Mouse (Mus musculus): ENCODE results near the gene Tmem132e. TPM values are rescaled to one million over a fixed set of nuclear protein-coding genes. Genes with fewer than 3 reads are reported as not detected.

Gene Tmem132e
- total RNA-seq (2022), result 10 to 100 TPM in 2 of 4 experiments, 1 to 10 TPM in 2; 8.6 to 10.6 (median 9.8) TPM

DNA sequence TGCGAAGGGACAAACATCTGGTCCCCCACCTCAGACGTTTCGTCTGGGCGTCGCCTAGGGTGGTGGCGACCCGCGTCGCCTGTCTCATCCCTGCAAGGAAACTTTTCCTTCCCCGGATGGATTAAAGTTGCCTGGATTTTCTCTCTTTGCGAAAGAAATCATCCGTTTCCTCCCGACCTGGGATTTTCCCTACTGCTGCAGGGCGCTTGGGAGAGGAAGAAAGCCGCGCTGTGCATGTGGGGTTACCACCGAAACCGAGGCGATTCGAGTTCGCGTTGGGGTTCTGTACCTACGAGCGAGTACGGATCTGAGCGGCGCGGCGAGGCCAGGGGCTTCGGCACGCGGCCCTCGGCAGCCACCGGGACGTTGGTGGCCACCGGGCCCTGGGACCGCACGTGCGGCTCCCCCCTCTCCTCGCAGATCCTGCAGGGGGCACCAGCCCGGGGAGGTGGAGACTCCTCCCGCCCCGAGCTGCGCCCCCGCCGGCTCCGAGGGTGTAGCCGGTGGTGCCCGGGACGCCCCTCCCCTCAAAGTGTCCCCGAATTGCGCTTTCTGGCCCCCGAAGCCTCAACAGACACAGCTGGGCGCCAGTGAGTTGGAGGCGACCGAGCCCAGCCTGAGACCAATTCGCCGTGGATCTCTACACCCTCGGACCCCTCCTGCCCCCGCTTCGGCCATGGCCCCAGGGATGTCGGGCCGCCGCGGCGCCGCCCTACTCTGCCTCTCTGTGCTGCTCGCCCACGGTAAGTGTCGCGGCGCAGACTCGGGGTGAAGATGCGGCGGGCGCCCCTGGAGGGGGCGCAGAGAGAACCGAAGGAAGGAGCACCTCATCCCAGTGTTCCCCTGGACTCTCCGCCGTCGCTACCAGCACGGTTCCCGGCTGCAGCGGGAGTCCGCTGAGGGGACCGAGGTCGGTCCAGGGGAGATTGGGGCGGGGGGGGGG is at the start of gene Tmem132e:
Gene Tmem132e (plus strand): TSS at position 530 of the 943 bp plus-strand sequence.
- DNase-seq (ENCODE audit: low spot score in 2 of 2), result no peak

DNA sequence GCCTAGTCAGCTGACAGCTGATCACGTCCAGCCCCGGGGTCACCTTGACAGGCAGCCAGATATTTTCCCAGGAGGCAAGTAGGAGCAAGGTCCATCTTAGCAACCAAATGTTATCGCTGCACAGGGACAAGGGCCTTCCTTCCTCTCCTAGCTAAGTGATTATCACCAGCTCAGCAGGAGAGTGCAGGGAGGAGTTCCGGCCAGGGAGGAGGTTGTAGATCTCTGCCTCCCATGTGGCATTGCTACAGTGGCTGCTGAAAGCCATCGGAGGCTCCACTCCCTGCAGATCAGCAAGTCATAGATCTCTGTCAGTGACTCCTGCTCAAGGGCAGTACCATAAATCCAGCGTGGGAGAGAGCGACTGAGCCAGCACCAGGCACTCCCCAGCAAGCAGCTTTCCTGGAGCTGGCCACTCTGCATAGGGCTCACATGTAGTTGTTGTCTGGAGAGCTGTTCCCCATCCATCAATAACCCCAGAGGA is 48.7 kb upstream of the Tmem132e start:
- DNase-seq (ENCODE audit: low spot score in 2 of 2), result no peak

DNA sequence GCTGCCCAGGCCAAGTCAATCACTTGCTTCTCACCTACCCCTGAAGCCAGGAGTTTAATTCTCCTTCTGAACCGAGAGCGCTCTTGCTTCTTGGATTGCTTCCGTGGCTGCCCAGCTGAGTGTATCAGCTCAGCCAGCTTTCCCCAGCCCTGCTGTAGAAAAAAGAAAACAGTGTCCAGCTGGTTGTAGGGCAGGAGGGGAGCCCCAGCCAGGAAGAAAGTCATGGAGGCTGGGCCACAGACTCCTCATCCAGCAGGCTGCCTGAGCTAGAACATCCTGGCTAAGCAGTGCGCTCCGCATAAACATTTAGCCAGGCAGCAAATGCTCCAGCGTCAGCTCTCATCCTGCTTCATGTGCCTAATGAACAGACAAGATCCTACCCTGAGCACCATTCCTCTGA is 48.3 kb upstream of the Tmem132e start:
- no peak for DNase-seq (ENCODE audit: low spot score in 2 of 2)

DNA sequence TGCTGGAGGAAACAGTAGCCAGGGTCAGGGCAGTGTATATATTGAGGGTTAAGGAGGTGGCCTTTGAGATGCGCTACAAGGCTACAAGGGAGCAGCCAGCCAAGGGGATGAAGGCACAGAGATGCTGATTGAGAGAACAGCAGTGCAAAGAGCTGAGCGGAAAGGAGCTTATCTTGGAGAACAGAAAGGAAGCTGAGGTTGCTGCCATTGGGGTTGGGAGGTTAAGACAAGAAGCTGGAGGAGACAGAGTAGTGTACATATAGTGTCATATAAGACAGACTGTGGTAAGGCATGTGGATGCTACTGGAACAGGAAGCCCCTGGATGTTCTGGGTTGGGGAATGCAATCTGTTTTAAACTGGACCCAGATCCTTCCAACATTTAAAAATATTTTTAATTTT is 47.8 kb upstream of the Tmem132e start:
- no peak for DNase-seq (ENCODE audit: low spot score in 2 of 2)

DNA sequence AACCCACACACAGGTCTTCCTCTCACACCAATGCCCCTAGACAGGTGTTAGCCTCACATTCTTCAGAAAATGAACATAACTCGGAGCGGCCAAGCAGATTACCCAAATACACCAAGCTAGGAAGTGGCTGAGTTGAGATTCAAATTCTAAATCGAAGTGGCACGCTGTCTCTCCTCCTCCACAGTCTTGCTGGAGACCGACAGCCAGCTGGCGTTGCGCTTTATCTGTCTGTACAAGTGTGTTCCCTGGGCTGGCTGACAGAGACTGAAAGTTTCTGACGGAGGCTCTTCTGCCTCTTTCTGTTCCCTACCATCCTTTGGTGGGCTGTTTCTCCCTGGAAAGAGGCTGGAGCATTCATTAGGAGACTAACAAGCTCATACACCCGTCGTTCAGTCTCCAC is 37.7 kb upstream of the Tmem132e start:
- DNase-seq (ENCODE audit: low spot score in 2 of 2), result peak; percentile 25 to 49

DNA sequence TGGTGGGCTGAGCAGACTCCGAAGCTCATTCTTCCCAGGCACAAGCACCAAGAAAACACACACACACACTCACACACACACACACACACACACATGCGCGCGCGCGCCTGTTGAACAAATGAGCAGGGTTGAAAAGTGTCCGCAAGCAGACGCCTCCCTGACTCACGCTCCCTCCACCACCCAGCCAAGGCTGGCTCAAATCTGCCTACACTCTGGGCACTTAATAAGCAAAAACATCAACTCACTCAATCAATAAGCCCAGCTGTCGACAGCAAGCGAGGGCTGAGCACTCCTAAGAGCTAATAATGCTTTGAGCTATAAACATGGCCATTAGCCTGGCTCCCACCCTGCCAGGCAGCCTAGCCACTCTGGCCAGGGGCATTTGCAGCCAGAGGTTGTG is 18.5 kb upstream of the Tmem132e start:
- no peak for DNase-seq (ENCODE audit: low spot score in 2 of 2)

DNA sequence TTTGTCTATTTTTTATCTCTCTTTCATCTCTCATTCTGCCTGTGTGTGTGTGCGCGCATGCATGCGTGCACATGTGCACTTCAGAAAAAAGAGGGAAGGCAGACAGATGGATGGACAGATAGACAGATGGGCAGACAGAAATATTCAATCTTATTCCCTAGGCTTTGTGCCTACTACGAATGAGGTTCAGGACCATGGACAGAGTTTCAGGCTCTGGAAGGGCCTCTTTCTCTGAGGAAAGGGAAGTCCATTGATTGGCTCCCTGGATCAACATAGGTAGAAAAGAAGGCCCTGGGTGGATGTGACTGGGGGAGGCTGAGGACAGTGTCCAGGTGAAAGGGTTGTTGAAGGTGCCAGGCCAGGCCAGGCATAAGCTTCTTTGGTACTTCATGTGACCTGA is 17.1 kb upstream of the Tmem132e start:
- DNase-seq (ENCODE audit: low spot score in 2 of 2), result no peak

DNA sequence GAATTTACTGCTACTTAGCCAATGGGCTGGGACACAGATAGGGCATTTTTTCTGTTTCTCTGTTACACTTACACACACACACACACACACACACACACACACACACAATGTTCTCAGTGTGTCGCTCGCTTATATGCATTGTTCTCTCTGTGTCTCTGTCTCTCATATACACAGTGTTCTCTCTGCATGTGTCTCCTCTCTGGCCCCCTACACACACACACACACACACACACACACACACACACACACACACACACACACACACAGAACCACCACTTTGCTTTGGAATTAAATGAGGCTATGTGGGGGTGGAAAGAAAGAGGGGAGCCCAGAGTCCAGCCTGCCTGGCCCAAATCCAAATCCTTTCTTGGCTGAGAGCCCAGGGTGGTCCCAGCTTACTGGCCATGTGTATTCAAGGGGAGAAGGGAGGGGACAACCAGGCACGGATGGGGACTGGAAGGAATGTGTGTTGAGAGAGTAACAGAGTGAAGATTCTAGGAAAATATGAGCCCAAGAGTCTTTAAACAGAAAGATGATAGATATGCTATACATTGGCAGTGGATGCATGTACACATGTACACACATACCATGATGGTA is 8.0 kb upstream of the Tmem132e start:
- no peak for DNase-seq (ENCODE audit: low spot score in 2 of 2)

DNA sequence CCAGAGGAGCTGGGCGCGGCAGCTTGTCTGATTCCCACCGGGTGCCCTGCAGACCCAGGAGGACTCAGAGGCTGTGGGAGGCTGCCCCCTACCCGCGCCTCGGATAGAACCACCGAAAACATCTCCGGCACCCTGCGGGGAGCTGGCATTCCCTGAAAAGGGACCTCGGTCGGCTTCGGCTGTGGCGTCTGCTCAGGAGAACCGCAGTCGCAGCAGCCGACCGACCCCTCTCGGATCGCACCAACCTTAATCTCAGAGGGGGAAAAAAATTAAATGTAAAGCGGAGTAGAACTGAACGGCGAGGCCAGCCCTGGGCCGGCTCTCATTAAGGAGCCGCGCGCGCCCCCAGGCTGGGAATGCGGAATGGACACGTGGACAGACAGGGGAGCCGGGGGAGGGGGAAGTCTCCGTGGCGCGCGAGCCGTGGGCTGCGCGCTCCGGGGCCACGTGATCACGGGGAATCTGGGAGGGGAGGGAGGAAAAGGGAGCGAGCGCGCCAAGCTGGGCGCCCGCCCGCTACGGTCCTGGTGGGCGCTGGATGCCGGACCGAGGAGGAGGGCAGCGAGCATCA is 1.6 kb upstream of the Tmem132e start:
- peak; percentile 54 to 61 for DNase-seq (ENCODE audit: low spot score in 2 of 2)

DNA sequence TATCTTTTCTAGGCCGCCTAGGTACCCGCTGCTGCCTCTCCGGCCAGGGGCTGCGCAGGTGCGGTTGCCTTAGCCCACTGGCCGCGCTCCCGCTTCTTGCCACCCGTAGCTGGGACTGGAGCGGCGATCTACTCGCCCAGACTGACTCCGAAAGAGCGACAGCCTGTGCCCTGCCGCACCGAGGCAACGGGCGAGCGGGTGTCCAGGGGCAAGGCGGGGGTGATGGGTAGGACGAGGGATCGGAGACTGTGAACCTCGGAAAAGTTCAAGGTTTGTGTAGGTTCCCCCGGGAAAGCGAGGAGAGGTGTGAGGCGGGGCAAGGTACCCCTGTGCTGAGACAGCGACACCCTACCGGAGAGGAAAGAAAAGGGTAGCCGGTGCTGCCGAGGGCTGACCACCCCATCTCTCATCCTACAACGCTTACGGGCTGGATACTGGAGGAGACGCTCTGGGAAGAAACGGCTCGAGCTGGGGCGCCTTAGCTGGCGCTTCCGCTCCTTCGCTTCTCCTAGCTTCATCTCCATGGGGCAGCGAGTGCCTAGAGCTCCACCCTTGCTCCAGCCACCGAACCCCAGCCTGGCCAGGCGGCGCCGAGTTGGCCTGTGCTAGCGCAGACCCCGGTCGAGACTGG is 874 bp upstream of the Tmem132e start:
- no peak for DNase-seq (ENCODE audit: low spot score in 2 of 2)

DNA sequence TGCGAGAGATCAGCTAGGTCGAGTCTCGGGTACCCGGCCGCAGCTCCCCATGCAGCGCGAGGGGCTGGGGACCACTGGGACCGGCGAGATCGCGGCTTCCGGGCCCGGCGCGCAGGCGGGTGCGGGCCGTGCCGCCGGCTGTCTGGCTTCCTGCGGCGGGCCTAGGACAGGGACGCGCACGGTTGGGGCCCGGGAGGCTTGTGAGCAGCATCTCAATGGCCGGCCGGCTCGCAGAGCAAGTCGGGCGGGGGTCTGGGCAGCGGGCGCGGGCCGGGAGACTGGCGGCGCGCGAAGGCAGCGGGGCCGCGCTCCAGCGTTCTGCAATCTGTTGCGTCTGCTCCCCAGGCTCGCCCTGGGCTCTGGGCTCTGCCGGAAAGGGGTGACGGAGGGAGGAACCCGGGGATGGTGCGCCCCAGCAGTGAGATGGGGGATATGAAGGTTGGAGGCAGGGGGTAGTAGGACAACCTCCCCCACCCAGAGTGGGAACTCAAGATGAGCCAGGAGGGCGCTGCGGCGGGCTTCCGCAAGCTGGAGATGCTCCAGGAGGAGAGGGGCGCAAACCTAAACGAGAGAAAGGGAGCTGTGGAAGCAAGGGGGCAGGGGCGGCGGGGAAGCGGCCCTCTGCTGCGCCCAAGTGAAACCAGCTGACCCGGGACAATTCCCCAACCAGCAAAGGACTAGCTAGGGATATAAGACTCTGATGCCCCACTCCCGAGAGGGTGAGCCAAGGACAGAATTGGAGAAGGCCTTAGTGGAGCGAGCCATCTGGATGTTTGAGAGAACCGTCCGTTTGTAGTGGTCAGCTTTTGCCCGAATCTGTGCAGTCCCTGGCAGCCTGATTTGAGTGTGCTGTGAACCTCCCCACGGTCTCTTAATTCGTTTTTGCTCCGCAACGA is 944 bp downstream of the Tmem132e start:
- DNase-seq (ENCODE audit: low spot score in 2 of 2), result no peak

DNA sequence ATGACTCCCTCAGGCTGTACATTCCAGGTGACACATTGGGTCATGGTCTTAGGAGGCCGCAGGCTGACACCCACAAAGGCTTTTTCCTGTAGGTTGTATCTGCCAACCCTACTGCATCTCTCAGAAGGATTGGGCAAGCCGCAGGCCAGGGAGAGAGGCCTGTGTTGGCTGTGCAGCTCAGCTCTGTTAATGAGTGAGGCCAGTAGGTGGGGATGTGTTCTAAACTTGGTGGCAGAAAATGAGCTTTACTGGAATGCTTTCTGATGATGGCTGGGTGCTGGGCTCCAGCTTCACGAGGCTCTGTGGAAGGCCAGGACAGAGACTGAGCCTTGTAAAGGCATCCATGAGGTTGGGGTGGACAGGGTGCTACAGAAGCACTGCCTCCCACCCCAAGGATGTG is 3.6 kb downstream of the Tmem132e start:
- peak in 1 of 2 experiments; percentile 32 for DNase-seq (ENCODE audit: low spot score in 2 of 2)

DNA sequence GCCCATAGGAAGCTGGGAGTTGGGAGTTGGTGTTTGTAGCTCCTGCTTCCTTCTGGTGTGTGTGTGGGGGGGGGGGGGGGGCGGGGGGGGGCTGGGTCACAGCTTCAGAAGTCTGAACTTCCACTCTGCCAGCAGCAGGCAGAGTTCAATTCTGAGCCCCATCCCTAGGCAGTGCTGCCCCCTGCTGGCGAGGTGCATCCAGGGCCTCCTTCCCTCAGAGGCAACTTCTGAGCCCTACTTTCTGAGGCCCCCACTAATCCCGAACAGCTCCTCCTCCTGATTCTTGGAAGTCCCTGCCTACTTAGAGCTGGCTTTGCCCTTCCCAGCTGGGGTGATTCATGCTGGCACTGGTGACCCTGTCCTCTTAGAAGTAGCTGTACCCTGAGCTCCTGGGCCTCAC is 10.9 kb downstream of the Tmem132e start:
- no peak for DNase-seq (ENCODE audit: low spot score in 2 of 2)

DNA sequence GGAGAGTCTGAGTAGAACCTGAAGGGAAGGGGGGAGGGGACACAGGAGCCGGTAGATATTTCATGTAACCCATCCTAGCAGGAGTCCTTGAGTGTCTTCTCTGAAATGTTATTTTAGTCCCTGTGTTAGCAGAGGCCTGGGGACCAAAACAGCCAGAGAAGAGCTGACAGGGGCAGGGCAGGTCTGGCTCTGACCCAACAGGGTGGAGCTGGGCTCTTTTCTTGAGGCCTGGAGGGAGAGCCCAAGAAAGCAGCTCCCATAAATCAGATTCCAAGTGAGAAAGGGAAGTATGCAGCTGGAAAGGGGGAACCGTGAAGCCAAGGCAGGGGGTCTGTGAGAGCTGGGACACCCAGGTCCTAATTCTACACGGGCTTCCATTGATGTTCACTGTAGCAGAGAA is 16.9 kb downstream of the Tmem132e start:
- no peak for DNase-seq (ENCODE audit: low spot score in 2 of 2)

DNA sequence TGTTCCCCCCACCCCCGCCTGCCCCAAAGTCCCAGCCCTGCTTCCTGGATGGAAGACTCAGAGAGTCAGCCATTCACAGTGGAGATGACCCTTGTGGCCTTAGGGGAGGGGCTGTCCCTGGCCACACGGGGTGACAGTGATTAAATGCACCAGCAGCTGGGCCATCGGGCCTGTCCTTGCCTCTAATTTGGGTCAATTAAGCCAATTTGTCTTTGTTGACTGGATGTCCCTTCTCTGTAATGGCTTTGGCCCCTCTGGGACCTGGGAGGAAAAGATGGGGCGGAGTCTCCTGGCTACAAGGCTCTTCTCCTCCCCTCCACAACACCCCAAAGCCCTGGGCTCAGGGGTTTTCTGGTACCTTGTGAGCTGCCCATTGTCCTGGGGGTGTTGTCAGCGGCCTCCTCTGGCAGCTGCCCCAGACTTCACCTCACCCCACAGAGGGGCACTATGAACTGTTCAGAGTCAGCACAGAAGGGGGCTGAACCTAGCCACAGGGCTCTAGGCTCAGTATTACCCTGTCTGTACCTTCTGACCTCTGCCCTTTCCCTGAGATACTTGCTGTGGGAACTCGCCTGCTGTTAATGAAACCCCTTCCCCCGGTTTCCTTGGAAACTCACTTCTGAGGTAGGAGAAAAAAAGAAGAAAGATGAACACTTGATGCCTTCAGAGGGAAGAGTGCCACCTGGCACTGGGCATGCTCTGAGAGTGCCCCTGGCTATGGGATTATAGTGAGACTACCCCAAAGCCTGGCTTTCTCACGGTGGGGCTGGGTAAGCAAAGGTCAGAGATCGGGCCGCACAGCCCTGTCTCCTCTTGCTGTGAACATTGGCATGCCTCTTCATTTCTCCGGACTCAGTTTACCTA is 17.9 kb downstream of the Tmem132e start:
- no peak for DNase-seq (ENCODE audit: low spot score in 2 of 2)

DNA sequence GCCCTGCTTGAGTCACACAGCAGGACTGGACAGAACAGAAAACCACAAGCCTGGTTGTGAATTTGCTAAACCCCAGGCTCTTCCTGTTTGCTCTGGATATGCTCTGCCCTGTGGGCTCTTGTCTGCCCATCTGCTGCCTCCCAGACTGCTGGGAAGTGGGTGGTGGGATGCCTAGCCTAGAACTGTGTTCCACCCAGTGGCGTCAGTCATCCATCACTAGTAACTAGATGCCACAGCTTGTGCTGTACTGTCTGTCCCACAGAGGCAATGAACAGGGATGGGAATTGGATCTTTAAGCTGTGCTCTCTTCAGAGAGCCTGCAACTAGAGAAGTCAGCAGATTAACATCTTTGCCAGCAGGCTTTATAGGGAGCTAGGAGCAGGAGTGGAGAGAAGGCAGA is 23.8 kb downstream of the Tmem132e start:
- peak in 1 of 2 experiments; percentile 31 for DNase-seq (ENCODE audit: low spot score in 2 of 2)

DNA sequence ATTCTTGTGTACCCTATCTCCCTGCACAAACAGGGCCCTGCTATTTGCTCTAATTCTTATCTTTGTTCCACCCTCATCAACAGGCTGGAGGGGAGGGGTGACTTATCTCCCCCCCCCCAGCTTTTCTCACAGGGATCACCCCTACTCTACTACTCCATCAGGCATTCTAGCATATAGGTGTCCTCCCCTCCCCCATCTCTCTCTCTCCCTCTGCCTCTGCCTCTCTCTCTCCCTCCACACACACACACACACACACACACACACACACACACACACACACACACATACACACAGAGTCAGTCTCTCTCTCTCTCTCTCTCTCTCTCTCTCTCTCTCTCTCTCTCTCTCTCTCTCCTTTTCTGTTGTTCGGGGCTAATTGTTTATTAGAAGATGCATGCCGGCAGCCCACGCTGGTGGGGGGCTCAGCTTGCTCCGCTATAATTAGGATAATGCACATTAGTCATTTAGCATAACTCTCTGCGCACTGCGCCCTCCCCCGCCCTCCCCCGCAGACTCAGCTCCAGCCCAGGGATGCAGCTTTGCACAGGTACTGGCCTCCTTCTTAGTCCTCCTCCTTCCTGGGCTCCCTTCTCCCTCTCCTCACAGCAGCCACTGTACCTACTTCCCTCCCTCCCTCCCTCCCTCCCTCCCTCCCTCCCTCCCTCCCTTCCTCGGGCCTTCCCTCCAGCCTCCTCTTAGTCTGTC is 29.8 kb downstream of the Tmem132e start:
- DNase-seq (ENCODE audit: low spot score in 2 of 2), result no peak

DNA sequence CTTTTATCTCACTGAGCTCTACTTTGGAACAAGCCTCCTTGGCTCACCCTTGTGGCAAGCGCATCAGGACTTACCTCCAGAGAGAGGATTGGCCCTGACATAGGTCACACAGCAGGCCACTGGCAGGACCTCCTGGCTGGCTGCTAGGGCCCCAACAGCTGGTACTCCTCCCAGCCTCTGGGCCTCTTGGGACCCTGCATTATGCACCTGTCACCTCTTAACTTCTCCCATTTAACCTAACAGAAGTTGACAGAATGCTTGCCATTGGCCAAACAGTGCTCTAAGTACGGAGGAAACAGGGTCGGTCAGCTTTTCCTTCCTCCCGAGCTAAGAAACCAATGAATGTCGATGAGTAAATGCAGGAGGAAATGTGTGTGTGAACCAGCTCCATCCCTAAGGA is 33.2 kb downstream of the Tmem132e start:
- DNase-seq (ENCODE audit: low spot score in 2 of 2), result no peak

DNA sequence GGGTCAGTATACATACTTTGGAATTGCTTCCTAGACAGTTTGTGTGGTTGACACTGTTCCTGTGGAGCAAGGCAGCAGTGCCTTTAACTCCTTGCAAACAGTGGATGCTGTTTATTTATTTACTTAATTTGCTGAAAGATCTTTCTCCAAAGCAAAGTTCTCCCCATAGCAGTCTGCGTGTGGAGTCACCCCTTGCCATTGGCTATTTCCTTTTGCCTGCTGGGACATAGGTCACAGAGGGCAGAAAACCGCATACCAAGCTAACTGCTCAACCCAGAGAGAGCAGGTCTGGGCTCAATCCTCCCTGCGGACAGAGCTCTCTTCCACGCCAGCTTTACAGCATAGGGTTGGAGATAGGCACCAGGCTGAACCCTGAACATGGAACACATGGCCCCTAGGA is 34.8 kb downstream of the Tmem132e start:
- DNase-seq (ENCODE audit: low spot score in 2 of 2), result no peak

Data from layer of hippocampus, adult 8-10 months (tissue).